ENCODE assay signal across 19 mouse cellular contexts in the genomic region with DNA sequence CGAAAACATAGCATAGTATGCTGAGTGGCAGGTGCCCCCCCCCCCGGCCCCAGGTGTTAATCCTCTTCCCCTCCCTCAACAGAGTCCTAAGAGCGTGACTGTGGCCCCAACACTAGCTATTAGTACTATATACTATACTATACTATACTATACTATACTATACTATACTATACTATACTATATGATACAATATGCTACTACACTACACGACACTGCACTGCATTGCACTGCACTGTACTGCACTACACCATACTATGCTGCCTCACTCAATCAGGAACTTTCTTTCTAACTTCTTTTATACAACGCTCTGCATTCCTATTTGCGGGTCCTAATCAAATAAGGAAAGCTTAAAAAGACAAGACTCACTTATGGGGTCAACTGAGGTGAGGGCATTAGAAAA.
"Had no signal": no experiment of that assay in that cellular context is flagged by ENCODE, and none has a peak within 500 bp of the region (broad histone marks: within the 10 kb centered on the region; RNA-seq: fewer than 3 reads in every experiment).

No protein-coding gene starts in this region.

- H3K27ac ChIP-seq: layer of hippocampus, adult 2 months; limb, embryonic 15.5 days; liver, embryonic 14.5 days; macrophage; neural tube, embryonic 13.5 days; stomach, embryonic 15.5 days had no signal

- H3K9ac ChIP-seq: limb, embryonic 15.5 days; liver, embryonic 14.5 days; liver, postnatal 0 days; lung, embryonic 14.5 days; neural tube, embryonic 13.5 days; stomach, embryonic 15.5 days had no signal

- H3K4me3 ChIP-seq: layer of hippocampus, adult 2 months; limb, embryonic 15.5 days; myocyte; neural tube, embryonic 13.5 days; stomach, embryonic 15.5 days had no signal

- H3K27me3 ChIP-seq: limb, embryonic 15.5 days; neural tube, embryonic 13.5 days; stomach, embryonic 15.5 days had no signal

- DNase-seq: kidney, adult 18-20 months; kidney, postnatal 14 days; layer of hippocampus, adult 9-11 months; liver, postnatal 0 days; lung, embryonic 14.5 days; retina, postnatal 1 day; right cerebral cortex, postnatal 25 days; spleen, adult 18-20 months; thymus, postnatal 25 days had no signal

- H3K9me3 ChIP-seq: limb, embryonic 15.5 days; neural tube, embryonic 13.5 days; stomach, embryonic 15.5 days had no signal

- ATAC-seq: intestine, embryonic 16.5 days; liver, postnatal 0 days; midbrain, embryonic 16.5 days had no signal

- H3K36me3 ChIP-seq: limb, embryonic 15.5 days; neural tube, embryonic 13.5 days; stomach, embryonic 15.5 days had no signal

- H3K4me2 ChIP-seq: limb, embryonic 15.5 days; liver, embryonic 11.5 days; lung, embryonic 14.5 days; neural tube, embryonic 13.5 days; stomach, embryonic 15.5 days had no signal
